Mouse (Mus musculus): ENCODE data around the gene Atp1b3. TPM values are rescaled to one million over a fixed set of nuclear protein-coding genes. Genes with fewer than 3 reads are reported as not detected.

Gene Atp1b3
- polyA plus RNA-seq, 1 experiment from 2014 or later = 194 TPM

GRCm38 (mm10) chr9:96393112-96393511 is 28.9 kb upstream of the Atp1b3 start:
- H3K36me3 ChIP-seq (ENCODE audit: control insufficient read depth, insufficient read depth, low read length) = no peaks in the 10 kb centered on the region
- DNase-seq (ENCODE audit: low spot score, missing footprints) (peak; percentile 2), ATAC-seq (ENCODE audit: low FRiP score) (no peak)
- H3K27me3 ChIP-seq (ENCODE audit: control insufficient read depth, insufficient read depth, low read length) = no peaks in the 10 kb centered on the region
- H3K9me3 ChIP-seq (ENCODE audit: control insufficient read depth, low read length) = no peaks in the 10 kb centered on the region
- no peak overlapping the region for H3K9ac ChIP-seq (ENCODE audit: low read length)
- WGBS = 88% methylated on average over 5 of the region's 5 CpGs
- no peaks in the 10 kb centered on the region; the same call in 1 of the 2 replicates for H3K4me1 ChIP-seq (ENCODE audit: control insufficient read depth, insufficient read depth, low read length)
- no peak overlapping the region for H3K27ac ChIP-seq (ENCODE audit: low read depth, low read length)
- H3K4me2 ChIP-seq = no peak overlapping the region
- H3K4me3 ChIP-seq (ENCODE audit: low read depth, low read length) = no peak overlapping the region

- Histone ChIP-seq H3K27ac (ENCODE audit: low read depth, low read length) (no peak overlapping the region), H3K4me3 (ENCODE audit: low read depth, low read length) (no peak overlapping the region), H3K27me3 (ENCODE audit: control insufficient read depth, insufficient read depth, low read length) (no peaks in the 10 kb centered on the region), H3K9ac (ENCODE audit: low read length) (no peak overlapping the region), H3K4me1 (ENCODE audit: control insufficient read depth, insufficient read depth, low read length) (no peaks in the 10 kb centered on the region), H3K9me3 (ENCODE audit: control insufficient read depth, low read length) (no peaks in the 10 kb centered on the region), H3K36me3 (ENCODE audit: control insufficient read depth, insufficient read depth, low read length) (no peaks in the 10 kb centered on the region), H3K4me2 (no peak overlapping the region)
- DNase-seq (ENCODE audit: low spot score, missing footprints) (peak; percentile 17), ATAC-seq (ENCODE audit: low FRiP score) (no peak)
- 88% methylated on average over 1 of the region's 1 CpGs for WGBS
Measured at GRCm38 (mm10) chr9:96391921-96392320, 27.7 kb upstream of the Atp1b3 start.

GRCm38 (mm10) chr9:96383714-96384487 is 19.7 kb upstream of the Atp1b3 start:
- Histone ChIP-seq H3K27me3 (ENCODE audit: control insufficient read depth, insufficient read depth, low read length) (no peaks in the 10 kb centered on the region), H3K4me1 (ENCODE audit: control insufficient read depth, insufficient read depth, low read length) (no peaks in the 10 kb centered on the region), H3K36me3 (ENCODE audit: control insufficient read depth, insufficient read depth, low read length) (no peaks in the 10 kb centered on the region), H3K27ac (ENCODE audit: low read depth, low read length) (no peak overlapping the region), H3K9ac (ENCODE audit: low read length) (no peak overlapping the region), H3K4me3 (ENCODE audit: low read depth, low read length) (no peak overlapping the region), H3K4me2 (no peak overlapping the region), H3K9me3 (ENCODE audit: control insufficient read depth, low read length) (no peaks in the 10 kb centered on the region)
- DNase-seq (ENCODE audit: low spot score, missing footprints) = peak; percentile 76
- ATAC-seq (ENCODE audit: low FRiP score) = no peak
- whole genome bisulfite sequencing = 75% methylated on average over 18 of the region's 18 CpGs

DNA sequence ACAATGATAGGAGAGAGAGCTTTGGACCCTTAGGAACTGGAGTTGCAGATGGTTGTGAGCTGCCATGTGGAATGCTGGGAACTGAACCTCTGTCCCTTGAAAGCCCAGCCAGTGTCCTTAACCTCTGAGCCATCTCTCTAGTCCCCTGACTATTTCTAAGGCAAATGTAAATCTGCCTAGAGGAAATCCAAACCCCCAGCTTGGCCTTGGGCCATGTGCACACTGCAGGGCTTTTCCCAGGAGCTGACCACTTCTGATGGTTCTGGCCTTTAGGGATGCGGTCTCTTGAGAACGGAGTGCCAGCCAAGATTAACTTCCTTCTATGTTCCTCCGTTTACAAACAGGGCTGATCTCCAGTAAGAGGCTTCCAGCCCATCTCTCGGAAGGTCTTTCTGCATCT is 18.5 kb upstream of the Atp1b3 start:
- H3K4me1 ChIP-seq (ENCODE audit: control insufficient read depth, insufficient read depth, low read length) = no peaks in the 10 kb centered on the region
- DNase-seq (ENCODE audit: low spot score, missing footprints) = peak; percentile 69
- H3K4me3 ChIP-seq (ENCODE audit: low read depth, low read length) = no peak overlapping the region
- H3K36me3 ChIP-seq (ENCODE audit: control insufficient read depth, insufficient read depth, low read length) = no peaks in the 10 kb centered on the region
- ATAC-seq (ENCODE audit: low FRiP score) = no peak
- H3K27me3 ChIP-seq (ENCODE audit: control insufficient read depth, insufficient read depth, low read length) = no peaks in the 10 kb centered on the region
- H3K9ac ChIP-seq (ENCODE audit: low read length) = no peak overlapping the region
- WGBS = 88% methylated on average over 4 of the region's 4 CpGs
- no peak overlapping the region for H3K4me2 ChIP-seq
- H3K9me3 ChIP-seq (ENCODE audit: control insufficient read depth, low read length) = no peaks in the 10 kb centered on the region
- H3K27ac ChIP-seq (ENCODE audit: low read depth, low read length) = no peak overlapping the region

- ATAC-seq (ENCODE audit: low FRiP score) (no peak), DNase-seq (ENCODE audit: low spot score, missing footprints) (peak; percentile 17)
- Histone ChIP-seq H3K27ac (ENCODE audit: low read depth, low read length) (no peak overlapping the region), H3K9ac (ENCODE audit: low read length) (no peak overlapping the region), H3K4me1 (ENCODE audit: control insufficient read depth, insufficient read depth, low read length) (no peaks in the 10 kb centered on the region), H3K4me2 (no peak overlapping the region), H3K4me3 (ENCODE audit: low read depth, low read length) (no peak overlapping the region), H3K36me3 (ENCODE audit: control insufficient read depth, insufficient read depth, low read length) (no peaks in the 10 kb centered on the region), H3K27me3 (ENCODE audit: control insufficient read depth, insufficient read depth, low read length) (no peaks in the 10 kb centered on the region), H3K9me3 (ENCODE audit: control insufficient read depth, low read length) (no peaks in the 10 kb centered on the region)
- 81% methylated on average over 13 of the region's 13 CpGs for WGBS
Measured at GRCm38 (mm10) chr9:96381393-96381792, 17.2 kb upstream of the Atp1b3 start.

DNA sequence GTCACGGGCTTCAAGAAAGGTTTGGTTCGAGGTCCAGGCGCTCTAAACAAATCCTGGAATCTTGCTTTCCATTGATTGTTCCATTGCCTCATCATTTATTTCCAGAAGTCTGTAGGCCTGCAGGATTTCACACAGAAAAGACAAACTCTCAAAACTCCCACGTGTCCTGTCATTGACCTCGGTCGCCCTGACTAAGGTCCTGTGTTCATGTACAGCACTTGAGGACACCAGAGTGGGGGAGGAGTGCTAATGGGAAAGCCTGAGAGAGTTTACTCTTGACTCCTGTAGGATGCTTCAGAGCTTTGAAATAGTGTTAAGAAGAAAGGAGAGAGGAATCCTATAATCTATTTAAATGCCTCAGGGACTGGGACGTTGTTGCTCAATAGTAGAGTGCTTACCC is 15.3 kb upstream of the Atp1b3 start:
- Histone ChIP-seq H3K9ac (ENCODE audit: low read length) (no peak overlapping the region), H3K4me1 (ENCODE audit: control insufficient read depth, insufficient read depth, low read length) (no peaks in the 10 kb centered on the region), H3K4me2 (no peak overlapping the region), H3K27me3 (ENCODE audit: control insufficient read depth, insufficient read depth, low read length) (no peaks in the 10 kb centered on the region), H3K36me3 (ENCODE audit: control insufficient read depth, insufficient read depth, low read length) (no peaks in the 10 kb centered on the region), H3K27ac (ENCODE audit: low read depth, low read length) (no peak overlapping the region), H3K4me3 (ENCODE audit: low read depth, low read length) (no peak overlapping the region), H3K9me3 (ENCODE audit: control insufficient read depth, low read length) (no peaks in the 10 kb centered on the region)
- ATAC-seq (ENCODE audit: low FRiP score) (no peak), DNase-seq (ENCODE audit: low spot score, missing footprints) (peak; percentile 81)
- WGBS = 79% methylated on average over 7 of the region's 7 CpGs

DNA sequence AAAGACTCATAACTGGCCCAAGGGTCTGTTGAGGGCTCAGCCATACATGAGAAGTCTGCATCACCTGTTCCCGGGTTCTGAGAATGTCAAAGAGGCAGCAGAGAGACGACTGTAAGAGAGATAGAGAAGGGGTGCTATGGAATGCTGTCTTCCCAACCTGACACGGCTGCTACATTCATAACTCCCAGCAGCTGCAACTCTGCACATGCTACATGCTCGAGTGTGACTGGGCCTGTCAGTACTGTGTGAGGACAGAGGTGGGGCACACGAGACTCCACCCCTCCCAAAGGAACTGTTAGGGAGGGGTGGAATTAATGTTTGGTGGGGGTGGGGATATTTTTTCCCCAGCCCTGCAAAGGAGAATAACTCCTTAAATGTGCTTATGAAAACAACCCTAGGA is 14.5 kb upstream of the Atp1b3 start:
- 84% methylated on average over 5 of the region's 5 CpGs for WGBS
- no peak for ATAC-seq (ENCODE audit: low FRiP score)
- H3K27ac ChIP-seq (ENCODE audit: low read depth, low read length) = no peak overlapping the region
- H3K9me3 ChIP-seq (ENCODE audit: control insufficient read depth, low read length) = no peaks in the 10 kb centered on the region
- no peak overlapping the region for H3K4me2 ChIP-seq
- peak; percentile 45 for DNase-seq (ENCODE audit: low spot score, missing footprints)
- no peaks in the 10 kb centered on the region for H3K36me3 ChIP-seq (ENCODE audit: control insufficient read depth, insufficient read depth, low read length)
- no peak overlapping the region for H3K4me3 ChIP-seq (ENCODE audit: low read depth, low read length)
- no peaks in the 10 kb centered on the region for H3K4me1 ChIP-seq (ENCODE audit: control insufficient read depth, insufficient read depth, low read length)
- no peak overlapping the region for H3K9ac ChIP-seq (ENCODE audit: low read length)
- H3K27me3 ChIP-seq (ENCODE audit: control insufficient read depth, insufficient read depth, low read length) = no peaks in the 10 kb centered on the region

DNA sequence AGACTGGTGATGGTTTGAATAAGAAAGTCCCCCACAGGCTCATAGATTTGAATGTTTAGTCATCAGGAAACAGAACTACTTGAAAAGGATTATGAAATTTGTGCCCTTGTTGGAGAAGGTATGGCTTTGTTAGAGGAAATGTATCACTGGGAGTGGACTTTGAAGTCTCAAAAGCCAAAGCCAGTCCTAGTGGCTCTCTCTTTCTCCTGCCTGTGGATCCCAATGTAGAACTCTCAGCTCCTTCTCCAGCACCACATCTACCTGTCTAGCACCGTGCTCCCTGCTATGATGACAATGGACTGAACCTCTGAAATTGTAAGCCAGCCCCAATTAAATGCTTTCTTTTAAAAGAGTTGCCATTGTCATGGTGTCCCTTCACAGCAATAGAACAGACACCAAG is 12.9 kb upstream of the Atp1b3 start:
- H3K27ac ChIP-seq (ENCODE audit: low read depth, low read length) = no peak overlapping the region
- H3K4me1 ChIP-seq (ENCODE audit: control insufficient read depth, insufficient read depth, low read length) = no peaks in the 10 kb centered on the region
- H3K4me2 ChIP-seq = no peak overlapping the region
- no peak overlapping the region for H3K4me3 ChIP-seq (ENCODE audit: low read depth, low read length)
- no peaks in the 10 kb centered on the region for H3K27me3 ChIP-seq (ENCODE audit: control insufficient read depth, insufficient read depth, low read length)
- DNase-seq (ENCODE audit: low spot score, missing footprints) = peak; percentile 72
- ATAC-seq (ENCODE audit: low FRiP score) = no peak
- 84% methylated on average over 1 of the region's 1 CpGs for WGBS
- no peaks in the 10 kb centered on the region for H3K36me3 ChIP-seq (ENCODE audit: control insufficient read depth, insufficient read depth, low read length)
- no peak overlapping the region for H3K9ac ChIP-seq (ENCODE audit: low read length)
- no peaks in the 10 kb centered on the region for H3K9me3 ChIP-seq (ENCODE audit: control insufficient read depth, low read length)

GRCm38 (mm10) chr9:96375819-96376218 is 11.6 kb upstream of the Atp1b3 start:
- H3K27ac ChIP-seq (ENCODE audit: low read depth, low read length) = no peak overlapping the region

More at GRCm38 (mm10) chr9:96375819-96376218, 11.6 kb upstream of the Atp1b3 start:
- WGBS = 88% methylated on average over 3 of the region's 3 CpGs
- Histone ChIP-seq H3K9ac (ENCODE audit: low read length) (no peak overlapping the region), H3K4me1 (ENCODE audit: control insufficient read depth, insufficient read depth, low read length) (no peaks in the 10 kb centered on the region), H3K9me3 (ENCODE audit: control insufficient read depth, low read length) (no peaks in the 10 kb centered on the region), H3K27me3 (ENCODE audit: control insufficient read depth, insufficient read depth, low read length) (no peaks in the 10 kb centered on the region), H3K36me3 (ENCODE audit: control insufficient read depth, insufficient read depth, low read length) (no peaks in the 10 kb centered on the region), H3K4me3 (ENCODE audit: low read depth, low read length) (no peak overlapping the region), H3K4me2 (no peak overlapping the region)
- no peak for ATAC-seq (ENCODE audit: low FRiP score)
- peak; percentile 44 for DNase-seq (ENCODE audit: low spot score, missing footprints)

Data from midbrain, embryonic 11.5 days (tissue).